Mouse (Mus musculus): ENCODE measurements around the gene Ctsh.

- TF ChIP-seq CEBPB (IDR thresholded peaks at IDR 0.05; ENCODE audit: low read depth) (no peak), CTCF (IDR thresholded peaks at IDR 0.05; ENCODE audit: control insufficient read depth, insufficient read depth, insufficient read length) (no peak), MAX (IDR thresholded peaks at IDR 0.05) (no peak), MYOG (IDR thresholded peaks at IDR 0.05; ENCODE audit: control insufficient read depth, extremely low read depth, insufficient read length) (no peak), USF1 (IDR thresholded peaks at IDR 0.05; ENCODE audit: low read depth) (no peak), MYOD1 (IDR thresholded peaks at IDR 0.05; ENCODE audit: control insufficient read depth, insufficient read length, low read depth) (peak; percentile 87)
Observed at GRCm38 (mm10) chr9:90084766-90085468, 31.0 kb downstream of the Ctsh start.
